In genomic region chr14:114662028-114662427, GRCm38 (mm10) we compare ENCODE assay signal across 29 mouse cellular contexts.
"Had no signal": no experiment of that assay in that cellular context is flagged by ENCODE, and none has a peak within 500 bp of the region (broad histone marks: within the 10 kb centered on the region; RNA-seq: fewer than 3 reads in every experiment).

No protein-coding gene starts in this region.

- H3K4me3 ChIP-seq: limb, embryonic 10.5 days; limb, embryonic 12.5 days; limb, embryonic 13.5 days; limb, embryonic 15.5 days; liver, embryonic 12.5 days; liver, embryonic 13.5 days; liver, embryonic 15.5 days; lung, embryonic 15.5 days; megakaryocyte, embryonic 14.5 days; midbrain, embryonic 10.5 days; midbrain, embryonic 12.5 days; midbrain, embryonic 13.5 days; midbrain, embryonic 15.5 days; myocyte had no signal

- H3K36me3 ChIP-seq: limb, embryonic 10.5 days; limb, embryonic 12.5 days; limb, embryonic 13.5 days; limb, embryonic 15.5 days; liver, embryonic 12.5 days; liver, embryonic 13.5 days; liver, embryonic 15.5 days; lung, embryonic 15.5 days; midbrain, embryonic 10.5 days; midbrain, embryonic 12.5 days; midbrain, embryonic 13.5 days; midbrain, embryonic 15.5 days had no signal

- DNase-seq: left cerebral cortex, postnatal 4 days; liver; liver, embryonic 13.5 days; liver, postnatal 0 days; lung, adult 18-20 months; lung, adult 2 months; lung, embryonic 14.5 days; lung, postnatal 10 days; lung, postnatal 14 days; lung, postnatal 36 days; lung, postnatal 4 days; midbrain, embryonic 14.5 days had no signal

- H3K9ac ChIP-seq: limb, embryonic 12.5 days; limb, embryonic 13.5 days; limb, embryonic 15.5 days; liver, embryonic 12.5 days; liver, embryonic 13.5 days; liver, embryonic 14.5 days; liver, embryonic 15.5 days; liver, postnatal 0 days; lung, embryonic 14.5 days; lung, embryonic 15.5 days; midbrain, embryonic 12.5 days; midbrain, embryonic 13.5 days; midbrain, embryonic 15.5 days had no signal

- H3K27ac ChIP-seq: limb, embryonic 10.5 days; limb, embryonic 12.5 days; limb, embryonic 13.5 days; limb, embryonic 15.5 days; liver, embryonic 12.5 days; liver, embryonic 13.5 days; liver, embryonic 14.5 days; liver, embryonic 15.5 days; lung, embryonic 15.5 days; macrophage; midbrain, embryonic 10.5 days; midbrain, embryonic 12.5 days; midbrain, embryonic 13.5 days; midbrain, embryonic 15.5 days had no signal

- ATAC-seq: liver, embryonic 12.5 days; liver, postnatal 0 days; lung, postnatal 0 days; midbrain, embryonic 13.5 days; midbrain, embryonic 15.5 days; midbrain, embryonic 16.5 days had no signal

- H3K27me3 ChIP-seq: limb, embryonic 12.5 days; limb, embryonic 13.5 days; limb, embryonic 15.5 days; liver, embryonic 12.5 days; liver, embryonic 13.5 days; liver, embryonic 15.5 days; lung, embryonic 15.5 days; megakaryocyte, embryonic 14.5 days; midbrain, embryonic 12.5 days; midbrain, embryonic 13.5 days; midbrain, embryonic 15.5 days had no signal

- H3K9me3 ChIP-seq: limb, embryonic 10.5 days; limb, embryonic 12.5 days; limb, embryonic 13.5 days; limb, embryonic 15.5 days; liver, embryonic 12.5 days; liver, embryonic 13.5 days; liver, embryonic 15.5 days; lung, embryonic 15.5 days; midbrain, embryonic 10.5 days; midbrain, embryonic 12.5 days; midbrain, embryonic 13.5 days; midbrain, embryonic 15.5 days had no signal

- H3K4me1 ChIP-seq: limb, embryonic 10.5 days; limb, embryonic 12.5 days; limb, embryonic 13.5 days; limb, embryonic 15.5 days; liver, embryonic 12.5 days; liver, embryonic 13.5 days; liver, embryonic 15.5 days; lung, embryonic 15.5 days; megakaryocyte, embryonic 14.5 days; midbrain, embryonic 10.5 days; midbrain, embryonic 12.5 days; midbrain, embryonic 13.5 days; midbrain, embryonic 15.5 days had no signal
